Mouse (Mus musculus): ENCODE results near the gene Lrrc4c. TPM values are rescaled to one million over a fixed set of nuclear protein-coding genes. Genes with fewer than 3 reads are reported as not detected.

The Lrrc4c gene
- not detected in 2 replicates for polyA plus RNA-seq (2011; ENCODE audit: insufficient read depth, insufficient read length, low read depth, missing spikeins)

DNA sequence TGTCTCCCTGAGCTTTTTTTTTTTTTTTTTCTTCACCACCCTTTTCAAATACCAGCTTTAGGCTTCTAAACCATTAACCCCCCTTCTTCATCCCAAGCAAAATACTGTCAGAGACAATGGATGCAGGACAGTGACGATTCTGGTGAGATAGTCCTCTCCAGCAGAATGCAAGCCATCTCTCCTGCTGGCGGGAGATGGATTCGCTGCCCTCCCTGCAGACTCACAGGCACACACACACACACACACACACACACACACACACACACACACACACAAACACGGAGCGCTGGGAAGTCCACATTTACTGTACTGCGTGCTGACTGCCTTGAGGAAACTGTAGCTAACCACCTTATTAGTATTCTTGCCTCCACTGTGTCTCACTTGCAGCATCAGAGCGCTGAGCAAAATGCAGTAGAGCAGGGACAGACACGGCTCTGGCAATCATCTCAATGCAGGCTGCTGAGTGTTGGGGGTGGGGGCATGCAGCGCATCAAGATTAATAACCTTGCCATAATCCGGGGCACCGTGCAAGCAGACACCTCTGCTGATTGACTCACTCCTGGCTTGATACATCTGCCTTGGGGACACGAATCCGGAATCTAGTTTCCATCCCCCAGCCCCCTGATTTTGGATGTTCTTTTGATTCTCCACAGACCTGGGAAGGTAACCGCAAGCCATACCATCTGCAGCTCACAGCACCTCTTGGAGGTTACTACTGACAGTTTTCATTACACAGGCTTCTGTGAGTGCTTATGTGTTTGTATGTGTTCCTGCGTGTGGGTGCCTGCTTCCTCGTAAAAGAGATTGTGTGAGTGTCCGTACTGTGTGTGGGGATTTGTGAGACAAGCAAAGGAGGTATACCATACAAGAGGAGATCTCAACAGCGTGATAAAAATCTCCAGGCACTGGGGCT is at the start of gene Lrrc4c:
Lrrc4c (plus strand) TSS at position 783 of the 913 bp plus-strand sequence.
- Histone ChIP-seq H3K4me3 (ENCODE audit: low read depth, low read length) (no peak within 1 kb of the TSS), H3K9me3 (replicated peaks; ENCODE audit: control insufficient read depth, insufficient read depth, low read length, poor library complexity, severe bottlenecking) (no peaks in the 10 kb centered on the region), H3K9ac (ENCODE audit: low read depth, poor library complexity, severe bottlenecking) (no peak within 1 kb of the TSS), H3K27me3 (ENCODE audit: control insufficient read depth, insufficient read depth, low read length, poor library complexity, severe bottlenecking) (no peaks in the 10 kb centered on the region), H3K36me3 (ENCODE audit: control insufficient read depth, insufficient read depth, low read length, poor library complexity, severe bottlenecking) (no peaks in the 10 kb centered on the region), H3K27ac (ENCODE audit: insufficient read depth, low read length) (no peak within 1 kb of the TSS), H3K4me1 (ENCODE audit: control insufficient read depth, insufficient read depth, low read length) (peaks cover 2% of the 10 kb centered on the region)
- TF ChIP-seq CTCF (IDR thresholded peaks at IDR 0.05; ENCODE audit: low read depth, low read length) = no peak

DNA sequence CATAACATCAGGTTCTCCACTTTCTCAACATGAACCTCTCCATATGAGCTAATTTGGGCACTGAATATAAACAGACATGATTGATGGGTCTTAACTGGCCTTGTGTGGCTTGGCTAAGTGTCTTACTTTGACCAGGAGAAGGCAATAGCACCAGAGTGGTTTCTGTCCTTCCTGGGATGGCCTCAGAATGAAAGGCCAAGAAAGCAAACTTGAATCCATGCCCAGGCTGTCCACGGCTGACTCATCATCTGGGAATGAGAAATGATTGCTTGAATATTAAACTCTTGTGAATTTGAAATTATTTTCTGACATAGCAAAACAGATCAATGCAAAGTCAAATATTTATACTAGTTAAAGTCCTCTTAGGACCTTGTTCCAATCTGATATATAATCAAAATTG is 42.9 kb upstream of the Lrrc4c start:
- H3K27ac ChIP-seq (ENCODE audit: insufficient read depth, low read length) = no peak overlapping the region
- H3K4me3 ChIP-seq (ENCODE audit: low read depth, low read length) = no peak overlapping the region
- H3K36me3 ChIP-seq (ENCODE audit: control insufficient read depth, insufficient read depth, low read length, poor library complexity, severe bottlenecking) = no peaks in the 10 kb centered on the region
- TF ChIP-seq EP300 (IDR thresholded peaks at IDR 0.05; ENCODE audit: insufficient read depth, low read depth, low read length) (no peak), CTCF (IDR thresholded peaks at IDR 0.05; ENCODE audit: low read depth, low read length) (no peak), POLR2A (IDR thresholded peaks at IDR 0.05; ENCODE audit: insufficient read depth, low read length) (no peak)
- H3K9me3 ChIP-seq (replicated peaks; ENCODE audit: control insufficient read depth, insufficient read depth, low read length, poor library complexity, severe bottlenecking) = no peaks in the 10 kb centered on the region
- no peaks in the 10 kb centered on the region for H3K4me1 ChIP-seq (ENCODE audit: control insufficient read depth, insufficient read depth, low read length)
- no peak overlapping the region for H3K9ac ChIP-seq (ENCODE audit: low read depth, poor library complexity, severe bottlenecking)
- H3K27me3 ChIP-seq (ENCODE audit: control insufficient read depth, insufficient read depth, low read length, poor library complexity, severe bottlenecking) = no peaks in the 10 kb centered on the region

DNA sequence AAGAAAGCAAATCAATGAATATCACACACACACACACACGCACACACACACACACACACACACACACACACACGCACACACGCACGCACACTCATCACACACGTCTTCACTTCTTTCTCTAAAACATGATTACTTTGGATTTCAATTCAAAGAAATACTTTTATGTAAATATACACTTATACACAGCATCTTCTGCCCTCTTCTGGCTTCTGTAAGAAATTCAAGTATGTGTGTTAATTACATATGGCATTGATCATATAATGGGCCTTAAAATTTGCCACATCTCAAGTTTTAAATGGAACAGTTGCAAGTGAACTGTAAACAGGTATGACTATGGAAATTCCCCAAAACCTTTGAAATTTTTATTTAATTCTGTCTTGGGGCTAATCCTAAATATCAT is 35.0 kb upstream of the Lrrc4c start:
- no peaks in the 10 kb centered on the region for H3K27me3 ChIP-seq (ENCODE audit: control insufficient read depth, insufficient read depth, low read length, poor library complexity, severe bottlenecking)
- H3K4me3 ChIP-seq (ENCODE audit: low read depth, low read length) = no peak overlapping the region
- no peak overlapping the region for H3K27ac ChIP-seq (ENCODE audit: insufficient read depth, low read length)
- H3K9ac ChIP-seq (ENCODE audit: low read depth, poor library complexity, severe bottlenecking) = no peak overlapping the region
- no peaks in the 10 kb centered on the region for H3K36me3 ChIP-seq (ENCODE audit: control insufficient read depth, insufficient read depth, low read length, poor library complexity, severe bottlenecking)
- H3K4me1 ChIP-seq (ENCODE audit: control insufficient read depth, insufficient read depth, low read length) = no peaks in the 10 kb centered on the region
- H3K9me3 ChIP-seq (replicated peaks; ENCODE audit: control insufficient read depth, insufficient read depth, low read length, poor library complexity, severe bottlenecking) = no peaks in the 10 kb centered on the region
- TF ChIP-seq POLR2A (IDR thresholded peaks at IDR 0.05; ENCODE audit: insufficient read depth, low read length) (no peak), EP300 (IDR thresholded peaks at IDR 0.05; ENCODE audit: insufficient read depth, low read depth, low read length) (no peak), CTCF (IDR thresholded peaks at IDR 0.05; ENCODE audit: low read depth, low read length) (no peak)

DNA sequence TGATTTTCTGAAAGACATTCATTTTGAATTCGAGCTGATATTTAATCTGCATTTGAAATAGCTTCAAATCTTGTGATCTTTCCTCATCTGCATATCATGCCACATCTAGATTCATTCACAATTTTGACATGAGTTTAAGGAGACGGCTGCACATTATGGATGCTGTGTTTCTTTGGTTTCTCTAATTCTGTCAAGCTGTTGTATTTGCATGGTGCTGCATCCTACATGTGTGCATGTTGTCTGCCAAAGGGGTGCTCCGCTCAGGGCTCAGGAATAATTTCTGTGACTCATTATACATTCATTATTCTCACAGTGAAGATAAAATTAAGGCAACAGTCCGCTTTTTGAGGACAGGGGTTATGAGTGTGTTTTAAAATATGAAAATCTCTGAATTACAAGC is 30.5 kb upstream of the Lrrc4c start:
- no peaks in the 10 kb centered on the region for H3K4me1 ChIP-seq (ENCODE audit: control insufficient read depth, insufficient read depth, low read length)
- no peaks in the 10 kb centered on the region for H3K9me3 ChIP-seq (replicated peaks; ENCODE audit: control insufficient read depth, insufficient read depth, low read length, poor library complexity, severe bottlenecking)
- no peak overlapping the region for H3K9ac ChIP-seq (ENCODE audit: low read depth, poor library complexity, severe bottlenecking)
- no peak overlapping the region for H3K27ac ChIP-seq (ENCODE audit: insufficient read depth, low read length)
- TF ChIP-seq POLR2A (IDR thresholded peaks at IDR 0.05; ENCODE audit: insufficient read depth, low read length) (no peak), CTCF (IDR thresholded peaks at IDR 0.05; ENCODE audit: low read depth, low read length) (no peak), EP300 (IDR thresholded peaks at IDR 0.05; ENCODE audit: insufficient read depth, low read depth, low read length) (no peak)
- no peaks in the 10 kb centered on the region for H3K36me3 ChIP-seq (ENCODE audit: control insufficient read depth, insufficient read depth, low read length, poor library complexity, severe bottlenecking)
- no peak overlapping the region for H3K4me3 ChIP-seq (ENCODE audit: low read depth, low read length)
- H3K27me3 ChIP-seq (ENCODE audit: control insufficient read depth, insufficient read depth, low read length, poor library complexity, severe bottlenecking) = no peaks in the 10 kb centered on the region

DNA sequence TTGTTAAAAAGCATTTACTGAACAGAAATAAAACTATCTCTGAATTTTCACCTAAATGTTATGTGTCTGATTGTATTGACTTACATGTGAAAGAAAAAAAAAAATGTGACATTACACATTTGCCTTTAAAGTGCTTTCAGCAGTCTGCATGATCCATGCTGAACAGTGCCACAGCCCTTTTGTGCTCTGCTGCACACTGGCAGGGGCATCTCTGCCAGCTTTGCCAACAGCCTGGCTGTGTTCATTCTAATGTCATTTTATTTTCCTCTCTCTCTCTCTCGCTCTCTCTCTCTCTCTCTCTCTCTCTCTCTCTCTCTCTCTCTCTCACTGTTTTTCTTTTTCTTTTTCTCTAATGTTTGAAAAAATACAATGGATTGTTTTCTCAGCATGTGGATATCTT is 27.4 kb upstream of the Lrrc4c start:
- no peak overlapping the region for H3K27ac ChIP-seq (ENCODE audit: insufficient read depth, low read length)
- no peak for TF ChIP-seq POLR2A (IDR thresholded peaks at IDR 0.05; ENCODE audit: insufficient read depth, low read length)
- TF ChIP-seq EP300 (IDR thresholded peaks at IDR 0.05; ENCODE audit: insufficient read depth, low read depth, low read length) = no peak
- TF ChIP-seq CTCF (IDR thresholded peaks at IDR 0.05; ENCODE audit: low read depth, low read length) = no peak

DNA sequence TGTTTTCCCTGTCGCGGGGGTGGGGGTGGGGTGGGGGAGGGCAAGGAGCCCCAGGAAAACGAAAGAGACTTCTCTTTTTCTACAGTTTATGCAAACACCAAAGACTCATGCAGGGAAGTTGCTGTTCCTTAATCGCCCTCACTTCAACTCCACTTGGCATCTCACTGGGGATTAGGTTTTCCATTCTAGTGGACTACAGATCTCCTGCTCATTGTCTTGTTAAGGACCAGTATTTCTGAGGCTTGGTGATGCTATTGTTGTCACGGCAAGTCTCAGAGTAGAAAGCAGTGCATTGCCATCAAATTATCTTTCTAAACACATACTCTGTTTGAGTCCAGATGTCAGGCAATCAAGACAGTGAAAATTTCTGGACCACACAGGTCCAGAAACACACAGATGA is 2.9 kb upstream of the Lrrc4c start:
- H3K27ac ChIP-seq (ENCODE audit: insufficient read depth, low read length) = no peak overlapping the region
- no peak for TF ChIP-seq CTCF (IDR thresholded peaks at IDR 0.05; ENCODE audit: low read depth, low read length)
- TF ChIP-seq EP300 (IDR thresholded peaks at IDR 0.05; ENCODE audit: insufficient read depth, low read depth, low read length) = no peak
- no peak for TF ChIP-seq POLR2A (IDR thresholded peaks at IDR 0.05; ENCODE audit: insufficient read depth, low read length)
- no peak overlapping the region for H3K4me3 ChIP-seq (ENCODE audit: low read depth, low read length)

More for the DNA sequence above, 27.4 kb upstream of the Lrrc4c start:
- no peaks in the 10 kb centered on the region for H3K9me3 ChIP-seq (replicated peaks; ENCODE audit: control insufficient read depth, insufficient read depth, low read length, poor library complexity, severe bottlenecking)
- H3K4me3 ChIP-seq (ENCODE audit: low read depth, low read length) = no peak overlapping the region
- H3K9ac ChIP-seq (ENCODE audit: low read depth, poor library complexity, severe bottlenecking) = no peak overlapping the region
- H3K36me3 ChIP-seq (ENCODE audit: control insufficient read depth, insufficient read depth, low read length, poor library complexity, severe bottlenecking) = no peaks in the 10 kb centered on the region
- H3K27me3 ChIP-seq (ENCODE audit: control insufficient read depth, insufficient read depth, low read length, poor library complexity, severe bottlenecking) = no peaks in the 10 kb centered on the region
- H3K4me1 ChIP-seq (ENCODE audit: control insufficient read depth, insufficient read depth, low read length) = no peaks in the 10 kb centered on the region

More for the DNA sequence above, 2.9 kb upstream of the Lrrc4c start:
- Histone ChIP-seq H3K4me1 (ENCODE audit: control insufficient read depth, insufficient read depth, low read length) (peaks cover 2% of the 10 kb centered on the region), H3K9me3 (replicated peaks; ENCODE audit: control insufficient read depth, insufficient read depth, low read length, poor library complexity, severe bottlenecking) (no peaks in the 10 kb centered on the region), H3K36me3 (ENCODE audit: control insufficient read depth, insufficient read depth, low read length, poor library complexity, severe bottlenecking) (no peaks in the 10 kb centered on the region), H3K9ac (ENCODE audit: low read depth, poor library complexity, severe bottlenecking) (no peak overlapping the region), H3K27me3 (ENCODE audit: control insufficient read depth, insufficient read depth, low read length, poor library complexity, severe bottlenecking) (no peaks in the 10 kb centered on the region)

All from ES-Bruce4 (cell line).